Mouse (Mus musculus): ENCODE data around the gene Serinc4.

The Serinc4 gene

DNA sequence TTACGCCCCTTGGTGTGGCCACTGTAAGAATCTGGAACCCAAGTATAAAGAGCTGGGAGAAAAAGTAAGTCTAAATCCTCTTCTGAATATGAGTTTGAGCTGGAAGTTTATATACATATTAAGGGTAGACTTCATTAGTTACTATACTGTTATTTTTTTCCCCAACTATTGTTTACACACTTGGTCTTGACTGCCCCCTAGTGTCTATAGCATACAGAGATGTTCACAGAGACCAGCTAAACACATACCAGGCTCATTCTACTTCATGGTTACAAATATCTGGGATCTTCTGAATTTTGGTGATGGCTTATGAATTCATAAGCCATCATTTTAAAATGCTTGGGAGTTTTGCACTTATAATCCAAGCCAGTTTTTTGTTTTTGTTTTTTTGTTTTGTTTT lies 21.7 kb downstream of the Serinc4 start:
- POLR2A ChIA-PET = interaction anchor here in 3 of 4 experiments (0.5 to 4.4 kb wide), 25 partner anchors 8 to 826 kb away, joined by 3 to 48 read pairs (median 4); partner anchors contain the start of genes Catsper2 (in 3 of the 3), Pdia3 (in 3 of the 3), Serf2 (in 3 of the 3) and Hypk (in 2 of the 3)
- CTCF ChIA-PET = interaction anchor here (0.5 to 1.5 kb wide), 16 partner anchors 10 to 372 kb away, joined by 3 to 6 read pairs (median 3); partner anchors contain the start of genes Catsper2 (in 2 of the 4), Pdia3 (in 2 of the 4), Serf2 (in 2 of the 4) and Ell3 (in 1 of the 4)

DNA sequence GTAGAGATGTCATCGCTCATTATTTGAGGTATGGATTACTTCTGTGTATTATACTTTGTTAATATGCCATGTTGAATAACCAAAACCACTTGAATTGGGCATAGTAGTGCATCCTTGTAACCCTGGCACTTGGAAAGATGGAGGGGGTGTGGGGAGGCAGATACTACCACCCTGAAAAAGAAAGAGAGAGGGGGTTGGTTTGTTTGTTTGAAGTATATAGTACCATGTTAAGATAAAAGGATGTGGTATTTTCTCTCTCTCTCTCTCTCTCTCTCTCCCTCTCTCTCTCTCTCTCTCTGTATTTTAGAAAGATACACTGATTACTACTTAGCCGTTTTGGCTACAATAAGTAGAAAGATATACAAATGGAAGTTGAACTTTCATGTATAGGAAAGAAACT lies 30.7 kb downstream of the Serinc4 start:
- CTCF ChIA-PET = no interaction called here
- POLR2A ChIA-PET = interaction anchor here in 1 of 4 experiments (1.0 to 3.3 kb wide), 3 partner anchors 13 to 86 kb away, joined by 3 to 19 read pairs (median 11); partner anchors contain the start of gene Serf2

DNA sequence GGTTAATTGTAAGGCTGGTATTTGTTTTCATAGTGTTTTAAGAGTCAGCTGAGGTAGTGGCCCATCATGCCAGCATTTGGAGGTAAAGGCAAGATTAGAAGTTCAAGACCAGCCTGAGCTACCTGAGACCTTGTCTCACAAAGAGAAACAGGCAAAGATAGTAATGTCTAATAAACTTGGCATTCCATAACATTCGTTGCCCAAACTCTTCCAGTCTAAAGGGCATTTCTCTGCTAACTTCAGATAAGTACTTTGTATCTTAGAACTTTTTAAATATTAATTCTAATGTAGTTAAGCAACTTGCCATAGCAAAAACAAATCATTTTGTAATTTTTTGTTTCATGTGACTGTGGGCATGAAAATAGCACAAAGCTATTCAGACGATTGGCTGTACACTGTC lies 33.4 kb downstream of the Serinc4 start:
- ChIA-PET POLR2A (interaction anchor here in 3 of 4 experiments (0.7 to 3.6 kb wide), 10 partner anchors 9 to 25 kb away, joined by 3 to 39 read pairs (median 5); partner anchors contain the start of genes Catsper2 (in 3 of the 3), Pdia3 (in 3 of the 3) and Serf2 (in 1 of the 3)), CTCF (interaction anchor here in 2 of 4 experiments (1.2 to 1.6 kb wide), 2 partner anchors 12 kb away, joined by 3 read pairs; no protein-coding TSS in a partner anchor)

DNA sequence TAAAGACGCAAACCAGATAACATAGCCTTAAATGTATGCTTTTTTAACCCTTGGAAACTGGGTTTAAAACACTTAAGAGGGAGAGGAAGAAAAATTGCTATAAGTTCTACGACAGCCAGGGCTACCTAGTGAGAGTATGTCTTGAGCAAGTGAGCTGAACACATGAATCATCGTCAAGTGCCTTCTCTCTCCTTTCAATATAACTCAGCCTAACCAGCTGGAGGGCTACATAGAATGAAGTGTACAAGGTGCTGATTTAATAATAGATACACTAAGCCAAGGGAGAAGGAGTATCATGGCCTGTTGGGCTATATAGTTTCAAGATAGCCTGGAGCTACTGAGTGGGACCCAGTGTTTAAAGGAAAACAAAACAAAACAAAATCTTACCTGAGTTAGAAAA lies 38.1 kb downstream of the Serinc4 start:
- ChIA-PET POLR2A (interaction anchor here in 3 of 4 experiments (0.5 to 5.0 kb wide), 16 partner anchors 9 to 196 kb away, joined by 3 to 48 read pairs (median 4); partner anchors contain the start of genes Serf2 (in 3 of the 3), Hypk (in 1 of the 3) and Serinc4 (in 1 of the 3)), CTCF (interaction anchor here in 1 of 4 experiments (0.6 to 1.2 kb wide), 2 partner anchors 8 to 16 kb away, joined by 3 to 4 read pairs; no protein-coding TSS in a partner anchor)

DNA sequence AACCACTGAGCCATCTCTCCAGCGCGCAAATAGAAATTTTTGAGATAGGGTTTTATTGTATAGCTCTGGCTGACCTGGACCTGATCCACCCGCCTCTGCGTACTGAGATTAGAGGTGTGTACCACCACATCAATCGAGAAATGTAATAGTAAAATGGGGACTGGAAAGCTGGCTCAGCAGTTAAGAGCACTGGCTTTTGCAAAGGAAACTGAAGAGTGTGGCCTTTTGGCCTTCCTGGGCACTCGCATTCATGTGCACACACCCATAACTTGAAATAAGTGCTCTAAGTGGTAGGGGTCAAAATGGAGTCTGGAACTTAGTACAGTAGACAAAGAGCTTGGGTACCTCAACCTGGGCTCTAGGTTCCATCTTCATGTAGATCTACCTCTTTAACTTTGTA lies 40.2 kb downstream of the Serinc4 start:
- CTCF ChIA-PET = interaction anchor here in 1 of 4 experiments (0.6 kb wide), 1 partner anchor 1724 kb away, joined by 3 read pairs; no protein-coding TSS in a partner anchor

DNA sequence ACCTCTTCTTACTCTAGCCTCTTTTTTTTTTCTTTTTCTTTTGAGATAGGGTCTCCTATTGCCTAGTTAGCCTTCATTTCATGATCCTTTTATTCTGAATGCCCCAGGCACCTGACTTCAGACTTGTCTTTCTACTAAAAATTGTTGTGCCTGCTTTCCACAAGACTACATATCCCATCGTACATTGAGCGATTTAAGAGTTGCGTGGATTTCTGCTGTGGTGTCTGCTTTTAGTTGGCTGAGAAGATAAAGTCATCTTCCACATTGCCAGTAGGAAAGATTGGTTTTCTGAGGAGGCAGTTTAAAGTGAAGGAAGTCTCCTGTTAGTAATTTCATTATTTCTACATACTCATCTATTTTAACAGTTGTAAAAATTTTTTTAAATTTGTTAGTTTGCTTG lies 41.0 kb downstream of the Serinc4 start:
- CTCF ChIA-PET = no interaction called here
- POLR2A ChIA-PET = interaction anchor here in 3 of 4 experiments (0.7 to 6.8 kb wide), 15 partner anchors 8 to 805 kb away, joined by 3 to 90 read pairs (median 5); partner anchors contain the start of genes Serf2 (in 2 of the 3) and Mfap1b (in 1 of the 3)

More for the DNA sequence above, 40.2 kb downstream of the Serinc4 start:
- POLR2A ChIA-PET = interaction anchor here in 2 of 4 experiments (0.7 to 6.8 kb wide), 17 partner anchors 8 to 93 kb away, joined by 3 to 90 read pairs (median 5); partner anchors contain the start of genes Mfap1b (in 2 of the 2) and Serf2 (in 2 of the 2)

DNA sequence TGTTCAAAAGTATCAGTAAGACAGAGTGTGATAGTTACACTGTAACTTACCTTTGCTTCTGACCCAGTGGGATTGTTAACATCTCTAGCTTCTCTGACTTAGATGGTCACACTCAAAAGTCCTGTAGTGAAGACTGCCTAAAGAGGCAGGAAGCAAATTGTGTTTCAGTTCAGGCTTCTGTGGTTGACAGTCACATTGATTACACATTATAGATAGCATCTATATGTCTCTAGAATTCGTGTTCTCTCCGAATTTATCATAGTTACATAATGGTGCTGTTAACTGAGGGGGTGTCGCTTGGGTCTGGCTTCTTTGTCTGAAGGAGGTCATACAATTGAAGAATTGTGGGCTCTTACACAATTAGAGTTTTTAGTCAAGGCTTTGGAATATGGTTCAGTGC lies 41.5 kb downstream of the Serinc4 start:
- CTCF ChIA-PET = interaction anchor here in 3 of 4 experiments (0.5 to 0.7 kb wide), 3 partner anchors 77 to 194 kb away, joined by 3 to 4 read pairs (median 3); no protein-coding TSS in a partner anchor
- POLR2A ChIA-PET = interaction anchor here in 3 of 4 experiments (0.6 to 6.8 kb wide), 23 partner anchors 8 to 601 kb away, joined by 3 to 90 read pairs (median 4); partner anchors contain the start of genes Adal (in 1 of the 3), Hypk (in 1 of the 3), Lcmt2 (in 1 of the 3) and Map1a (in 1 of the 3)

DNA sequence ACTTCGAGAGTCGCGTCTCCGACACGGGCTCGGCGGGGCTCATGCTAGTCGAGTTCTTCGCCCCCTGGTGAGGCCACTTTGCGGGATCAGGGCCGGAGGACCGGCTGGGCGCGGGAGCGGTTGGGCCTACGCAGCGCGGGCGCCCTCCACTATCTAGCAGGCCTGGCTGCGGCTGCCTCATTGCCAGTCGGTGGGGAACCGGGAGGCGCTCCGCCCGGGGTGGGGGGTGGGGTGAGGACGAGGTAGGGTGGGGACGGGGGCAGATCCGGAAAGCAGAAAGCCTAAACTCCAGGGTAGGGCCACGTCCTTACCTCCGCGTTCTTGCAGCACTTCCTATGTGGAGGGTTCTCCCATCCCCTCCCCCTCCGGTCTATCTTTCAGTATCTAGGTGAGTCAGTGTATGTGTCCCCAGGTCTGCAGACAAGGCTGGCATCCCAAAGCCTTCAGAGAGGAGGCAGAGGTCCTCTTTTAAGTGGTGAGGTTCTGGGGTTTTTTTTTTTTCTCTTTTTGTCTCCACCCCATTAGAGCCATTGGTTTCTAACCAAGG lies 42.4 kb downstream of the Serinc4 start:
- CTCF ChIA-PET = interaction anchor here in 3 of 4 experiments (0.6 to 2.0 kb wide), 8 partner anchors 18 to 194 kb away, joined by 3 to 7 read pairs (median 5); partner anchors contain the start of gene Serf2 (in 2 of the 3)
- POLR2A ChIA-PET = interaction anchor here (0.6 to 6.8 kb wide), 84 partner anchors 7 to 613 kb away, joined by 3 to 90 read pairs (median 5); partner anchors contain the start of genes Serf2 (in 3 of the 4), Adal (in 2 of the 4), Hypk (in 2 of the 4) and Lcmt2 (in 2 of the 4)

DNA sequence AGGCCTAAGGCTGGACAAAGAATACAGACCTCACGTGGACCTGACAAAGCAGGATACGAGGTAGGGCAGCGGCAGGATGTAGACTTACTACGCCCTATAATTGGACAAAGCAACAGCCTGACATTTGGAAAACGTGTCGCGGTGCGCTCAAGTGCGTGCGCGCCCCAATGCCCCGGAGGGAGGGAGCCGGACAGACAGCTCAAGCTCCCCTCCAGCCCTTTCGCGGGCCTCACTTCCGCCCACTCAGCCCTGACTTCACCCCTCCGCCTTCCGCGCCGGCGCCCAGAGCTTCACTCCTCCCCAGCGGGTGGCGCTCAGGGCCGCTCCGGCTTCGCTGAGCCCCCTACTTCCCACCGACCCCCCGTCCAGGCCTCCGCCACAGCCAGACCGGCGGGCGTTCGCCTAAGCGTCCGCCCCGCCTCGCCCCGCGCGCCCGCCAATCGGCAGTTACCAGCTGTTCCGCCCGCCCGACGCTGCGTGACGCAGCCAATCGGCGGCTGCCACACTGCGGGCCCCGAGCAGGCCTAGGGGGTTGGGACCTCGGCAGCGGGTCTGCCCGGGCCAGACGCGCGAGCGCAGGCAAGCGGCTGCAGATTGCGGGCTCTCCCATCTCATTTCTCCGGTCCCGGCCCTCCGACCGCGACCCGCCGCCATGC lies 43.1 kb downstream of the Serinc4 start, which contains the start of the genes Pdia3 and Catsper2:
Pdia3 (plus strand) TSS at position 389 of the 656 bp plus-strand sequence.
Catsper2 (minus strand) TSS at position 406 of the 656 bp plus-strand sequence.
- CTCF ChIA-PET = interaction anchor here (0.6 to 2.0 kb wide), 12 partner anchors 17 to 935 kb away, joined by 3 to 7 read pairs (median 5); partner anchors contain the start of genes Serf2 (in 2 of the 4) and Ckmt1 (in 1 of the 4)

DNA sequence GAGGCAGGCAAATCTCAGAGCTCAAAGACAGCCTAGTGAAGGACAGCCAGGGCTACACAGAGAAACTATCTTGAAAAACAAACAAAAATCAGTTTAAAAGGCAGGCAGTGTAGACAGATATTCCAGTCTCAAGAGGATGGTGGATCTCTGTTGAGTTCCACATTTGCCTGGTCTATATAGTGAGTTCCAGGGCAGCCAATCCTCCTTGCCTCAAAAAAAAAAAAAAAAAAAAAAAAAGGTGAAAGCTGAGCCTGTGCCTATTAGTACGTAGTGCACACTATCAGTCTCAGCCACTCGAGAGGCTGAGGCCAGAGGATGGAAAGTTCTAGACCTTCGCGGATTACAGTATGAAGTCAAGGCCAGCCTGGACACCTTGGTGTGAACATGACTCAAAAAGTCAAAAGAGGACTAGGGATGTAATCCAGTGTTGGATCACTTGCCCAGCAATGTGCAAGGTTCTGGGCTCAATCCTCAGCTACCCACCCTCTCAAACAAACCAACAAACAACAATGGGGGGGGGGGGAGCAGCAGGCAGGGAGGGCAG lies 43.7 kb downstream of the Serinc4 start:
- POLR2A ChIA-PET = interaction anchor here (0.5 to 6.8 kb wide), 98 partner anchors 8 to 1259 kb away, joined by 3 to 90 read pairs (median 5); partner anchors contain the start of genes Adal (in 3 of the 4), Lcmt2 (in 3 of the 4), Map1a (in 3 of the 4) and Serf2 (in 3 of the 4)
- CTCF ChIA-PET = interaction anchor here (0.6 to 2.0 kb wide), 12 partner anchors 16 to 934 kb away, joined by 3 to 7 read pairs (median 5); partner anchors contain the start of genes Serf2 (in 2 of the 4) and Ckmt1 (in 1 of the 4)

More for the DNA sequence above, 43.1 kb downstream of the Serinc4 start, which contains the start of the genes Pdia3 and Catsper2:
- POLR2A ChIA-PET = interaction anchor here (0.5 to 6.8 kb wide), 100 partner anchors 8 to 1259 kb away, joined by 3 to 90 read pairs (median 5); partner anchors contain the start of genes Adal (in 3 of the 4), Lcmt2 (in 3 of the 4), Map1a (in 3 of the 4) and Mfap1b (in 3 of the 4)

DNA sequence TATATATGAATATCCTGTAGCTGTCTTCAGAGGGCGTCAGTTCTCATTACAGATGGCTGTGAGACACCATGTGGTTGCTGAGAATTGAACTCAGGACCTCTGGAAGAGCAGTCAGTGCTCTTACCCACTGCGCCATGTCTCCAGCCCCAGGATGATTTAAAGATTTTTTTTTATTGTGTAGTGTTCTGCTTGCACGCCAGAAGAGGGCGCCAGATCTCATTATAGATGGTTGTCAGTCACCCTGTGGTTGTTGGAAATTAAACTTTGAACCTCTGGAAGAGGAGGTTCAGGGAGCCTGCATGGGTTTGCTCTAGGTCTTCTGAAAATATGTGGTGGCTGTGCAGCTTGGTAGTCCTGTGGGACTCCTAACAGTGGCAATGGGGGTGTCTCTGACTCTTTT lies 48.4 kb downstream of the Serinc4 start:
- POLR2A ChIA-PET = interaction anchor here in 1 of 4 experiments (0.8 to 1.1 kb wide), 4 partner anchors 8 to 20 kb away, joined by 3 to 4 read pairs (median 4); no protein-coding TSS in a partner anchor
- CTCF ChIA-PET = interaction anchor here (0.6 to 2.0 kb wide), 6 partner anchors 12 to 691 kb away, joined by 3 to 8 read pairs (median 4); no protein-coding TSS in a partner anchor

DNA sequence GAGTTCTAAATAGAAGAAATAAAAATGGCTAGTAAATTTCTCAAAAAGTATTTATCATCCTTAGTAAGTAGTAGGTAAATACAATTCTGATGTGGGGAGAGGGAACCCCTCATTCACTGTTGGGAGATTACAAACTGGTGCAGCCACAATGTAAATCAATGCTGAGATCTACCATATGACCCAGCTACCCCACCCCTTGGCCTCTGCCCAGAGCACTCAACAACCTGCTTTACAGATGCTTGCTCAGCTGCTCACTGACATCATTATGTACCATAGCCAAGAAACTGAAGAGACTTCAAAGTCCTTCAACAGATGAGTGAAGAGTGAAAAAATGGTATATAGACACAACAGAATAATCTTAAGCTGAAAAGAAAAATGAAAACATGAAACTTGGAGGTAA lies 53.3 kb downstream of the Serinc4 start:
- POLR2A ChIA-PET = interaction anchor here in 1 of 4 experiments (0.6 to 2.2 kb wide), 2 partner anchors 10 to 222 kb away, joined by 3 to 7 read pairs; partner anchors contain the start of genes Catsper2 and Pdia3
- CTCF ChIA-PET = no interaction called here

DNA sequence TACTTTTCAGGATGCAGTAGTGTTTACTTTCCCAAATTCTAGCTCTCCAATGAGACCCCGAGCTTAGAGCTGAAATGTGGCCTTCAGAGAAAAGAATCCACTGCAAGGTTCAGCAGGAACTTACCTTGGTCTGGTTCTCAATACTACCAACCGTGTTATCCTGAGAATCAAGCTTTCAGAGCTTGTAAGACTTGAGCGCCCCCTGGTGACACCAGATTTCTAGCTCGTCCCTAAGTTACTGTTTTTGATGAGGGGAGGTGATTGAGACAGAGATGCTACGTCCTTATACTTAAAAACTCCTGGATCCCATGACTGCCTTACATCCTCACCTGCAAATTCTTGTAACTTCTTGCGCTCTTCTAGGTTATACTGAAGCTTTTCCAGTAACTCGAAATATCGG lies 60.0 kb downstream of the Serinc4 start:
- ChIA-PET CTCF (interaction anchor here (0.6 to 1.9 kb wide), 68 partner anchors 9 to 499 kb away, joined by 3 to 14 read pairs (median 4); partner anchors contain the start of genes Tubgcp4 (in 2 of the 4), Zscan29 (in 2 of the 4), Adal (in 1 of the 4) and Catsper2 (in 1 of the 4)), POLR2A (interaction anchor here (0.5 to 2.1 kb wide), 21 partner anchors 9 to 1245 kb away, joined by 3 to 8 read pairs (median 4); partner anchors contain the start of genes Catsper2 (in 4 of the 4), Pdia3 (in 4 of the 4), Adal (in 1 of the 4) and Lcmt2 (in 1 of the 4))

All from embryonic stem cell, embryonic (primary cell).